Mouse (Mus musculus): ENCODE results near the gene Gm10663. TPM values are rescaled to one million over a fixed set of nuclear protein-coding genes. Genes with fewer than 3 reads are reported as not detected.

Gm10663 gene
- total RNA-seq, 4 experiments from 2014 or later: not detected

DNA sequence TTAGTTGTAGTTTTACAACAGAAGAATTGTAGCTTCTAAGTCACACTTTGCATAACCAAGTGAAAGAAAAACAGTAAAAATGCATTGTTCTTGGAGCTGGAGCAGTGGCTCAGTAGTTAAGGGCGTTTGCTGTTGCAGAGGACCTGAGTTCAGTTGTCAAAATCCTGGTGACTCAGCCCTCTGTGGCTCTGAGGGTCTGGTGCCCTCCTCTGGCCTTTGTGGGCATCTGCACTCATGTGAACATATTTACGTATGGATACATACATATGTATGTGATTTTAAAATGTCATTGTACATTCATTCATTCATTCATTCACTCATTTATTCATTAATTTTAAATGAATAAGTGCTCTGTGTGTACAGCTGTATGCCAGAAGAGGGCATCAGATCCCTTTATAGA is 10.8 kb downstream of the Gm10663 start:
- no peak for DNase-seq (ENCODE audit: low spot score in 2 of 2)

DNA sequence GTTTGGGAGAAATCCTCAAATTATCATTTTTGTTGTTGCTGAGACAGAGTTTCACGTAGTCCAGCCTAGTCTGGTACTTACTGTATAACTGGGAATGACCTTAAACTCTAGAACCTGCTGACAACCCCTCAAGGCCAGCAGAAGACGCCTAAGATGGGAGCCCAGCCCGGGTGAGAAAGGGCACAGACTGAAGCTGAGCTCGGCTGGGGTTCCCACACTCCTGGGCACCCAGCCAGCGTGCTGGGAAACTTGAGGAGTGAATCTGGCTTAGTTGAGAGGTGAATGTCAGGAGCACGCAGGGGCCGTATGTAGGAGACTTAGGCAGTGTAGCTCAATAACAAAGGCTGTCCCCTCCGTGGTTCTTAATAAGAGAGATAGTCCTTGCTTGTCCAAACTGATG is 12.9 kb downstream of the Gm10663 start:
- DNase-seq (ENCODE audit: low spot score in 2 of 2): peak in 1 of 2 experiments; percentile 37

DNA sequence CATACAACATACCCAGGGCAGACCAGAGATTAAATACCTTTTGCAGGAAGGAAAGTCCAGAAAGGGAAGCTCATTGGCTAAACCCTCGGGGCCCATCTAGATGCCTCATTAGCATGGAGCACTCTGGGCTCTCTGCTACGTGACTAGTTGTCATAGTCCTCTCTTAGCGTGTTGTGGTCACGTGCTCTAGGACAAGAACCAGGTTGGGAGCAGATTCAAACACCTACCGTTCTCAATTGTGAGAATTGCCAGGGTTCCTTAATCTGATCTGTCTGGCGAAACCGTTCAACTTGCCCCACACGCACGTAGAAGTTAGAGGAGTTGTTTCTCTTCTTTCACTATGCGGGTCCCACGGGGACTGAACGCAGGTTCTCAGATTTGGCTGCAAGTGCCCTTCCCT is 13.3 kb downstream of the Gm10663 start:
- no peak for DNase-seq (ENCODE audit: low spot score in 2 of 2)

DNA sequence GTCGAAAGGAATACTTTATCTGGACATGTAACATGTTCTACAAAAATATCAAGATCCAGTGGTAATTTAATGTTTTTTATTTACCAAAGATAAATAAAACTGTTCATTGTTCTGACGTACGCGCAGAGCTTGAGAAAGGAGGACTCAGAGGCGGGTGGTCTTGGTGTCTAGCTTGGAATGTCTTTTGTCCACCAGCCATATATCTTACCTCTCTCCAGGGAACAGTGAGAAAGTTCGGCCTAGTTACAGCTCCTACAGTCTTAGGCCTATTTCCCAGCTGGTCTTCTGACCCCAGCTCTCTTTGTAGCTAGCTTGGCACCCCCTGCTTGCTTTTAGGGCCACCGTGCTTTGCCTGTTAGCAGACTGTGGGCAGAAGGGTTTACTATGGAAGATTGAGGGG is 14.9 kb downstream of the Gm10663 start:
- DNase-seq (ENCODE audit: low spot score in 2 of 2): no peak

DNA sequence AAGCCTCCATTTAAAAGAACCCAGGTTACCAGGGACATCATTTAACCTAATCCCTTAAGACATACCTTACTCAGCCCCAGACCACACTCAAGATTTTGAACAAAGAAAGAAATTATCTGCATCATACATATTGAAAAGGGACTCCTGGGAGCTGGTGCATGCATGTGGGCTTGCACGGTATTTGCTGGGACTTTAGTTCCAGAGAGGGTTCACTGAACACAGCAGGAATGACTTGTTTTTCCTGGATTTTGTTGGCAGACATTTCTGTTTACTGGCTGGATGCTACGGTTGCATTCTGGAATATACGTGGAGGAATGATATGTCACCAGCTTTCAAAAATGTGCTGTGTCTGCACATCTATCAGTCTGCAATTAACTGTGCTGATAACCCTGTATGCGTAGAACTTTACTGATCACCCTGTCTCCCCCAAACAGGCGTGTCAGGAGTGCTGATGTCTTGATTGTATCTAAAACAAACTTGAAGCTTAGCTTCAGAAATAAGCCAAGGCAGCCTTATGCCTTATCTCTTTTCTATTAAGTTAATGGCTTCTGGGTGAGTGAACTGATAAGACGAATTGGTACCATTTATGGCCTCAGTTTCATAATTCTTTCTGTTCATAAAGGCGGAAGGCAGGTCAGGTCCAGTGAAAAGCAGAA is 23.1 kb downstream of the Gm10663 start:
- no peak for DNase-seq (ENCODE audit: low spot score in 2 of 2)

DNA sequence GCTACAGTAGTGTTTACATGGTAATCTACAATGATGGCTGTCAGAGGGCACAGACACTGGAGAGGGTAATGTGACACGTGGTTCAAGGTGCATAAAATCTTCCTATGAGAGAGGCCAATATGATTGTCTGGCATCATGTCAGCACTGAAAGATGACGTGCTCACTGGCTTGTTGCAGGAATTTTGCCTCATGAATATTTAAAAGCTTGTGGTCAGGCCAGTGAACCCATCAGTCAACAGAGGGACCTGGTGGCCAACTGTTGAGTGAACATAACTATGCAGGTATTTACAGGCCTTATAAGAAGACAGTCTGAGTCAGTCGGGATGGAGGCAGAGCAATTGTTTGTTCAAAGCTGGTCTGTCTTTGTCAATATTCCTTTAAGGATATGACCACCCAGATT is 24.9 kb downstream of the Gm10663 start:
- no peak for DNase-seq (ENCODE audit: low spot score in 2 of 2)

DNA sequence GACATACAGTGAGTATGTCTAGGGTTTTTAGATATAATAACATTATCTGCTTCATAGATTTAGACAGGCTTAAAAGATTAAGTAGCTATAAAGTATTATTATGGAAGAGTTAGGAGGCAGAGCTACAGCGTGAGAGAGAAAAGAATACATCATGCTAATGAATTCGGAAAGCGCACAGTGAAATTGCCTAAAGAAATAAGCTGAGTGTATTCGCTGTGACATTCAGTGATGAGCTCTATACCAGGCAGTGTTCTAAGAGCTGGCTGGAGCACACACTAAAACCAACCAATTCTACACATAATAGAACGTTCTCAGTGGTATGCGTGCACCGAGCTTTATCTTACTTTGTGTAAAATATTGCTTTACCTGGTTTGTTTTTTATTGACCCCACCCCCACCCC is 28.8 kb downstream of the Gm10663 start:
- DNase-seq (ENCODE audit: low spot score in 2 of 2): no peak

DNA sequence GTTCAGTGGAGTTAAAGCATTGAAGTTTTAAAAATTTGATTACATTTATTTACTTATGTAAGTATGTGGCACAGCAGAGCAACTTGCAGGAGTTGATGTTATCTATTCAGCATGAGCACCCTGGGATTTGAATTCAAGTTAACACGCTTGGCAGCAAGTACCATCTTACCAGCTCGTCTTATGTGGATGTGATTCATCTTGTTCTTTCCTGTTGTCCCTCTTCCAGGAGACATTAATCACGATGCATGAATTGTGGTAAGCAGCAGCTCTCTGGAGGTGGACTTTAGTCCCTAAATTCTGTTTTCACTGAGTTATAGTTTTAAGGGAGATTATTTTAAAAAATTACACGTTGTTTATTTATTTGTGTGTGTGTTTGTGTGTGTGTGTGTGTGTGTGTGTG is 29.2 kb downstream of the Gm10663 start:
- DNase-seq (ENCODE audit: low spot score in 2 of 2): no peak

DNA sequence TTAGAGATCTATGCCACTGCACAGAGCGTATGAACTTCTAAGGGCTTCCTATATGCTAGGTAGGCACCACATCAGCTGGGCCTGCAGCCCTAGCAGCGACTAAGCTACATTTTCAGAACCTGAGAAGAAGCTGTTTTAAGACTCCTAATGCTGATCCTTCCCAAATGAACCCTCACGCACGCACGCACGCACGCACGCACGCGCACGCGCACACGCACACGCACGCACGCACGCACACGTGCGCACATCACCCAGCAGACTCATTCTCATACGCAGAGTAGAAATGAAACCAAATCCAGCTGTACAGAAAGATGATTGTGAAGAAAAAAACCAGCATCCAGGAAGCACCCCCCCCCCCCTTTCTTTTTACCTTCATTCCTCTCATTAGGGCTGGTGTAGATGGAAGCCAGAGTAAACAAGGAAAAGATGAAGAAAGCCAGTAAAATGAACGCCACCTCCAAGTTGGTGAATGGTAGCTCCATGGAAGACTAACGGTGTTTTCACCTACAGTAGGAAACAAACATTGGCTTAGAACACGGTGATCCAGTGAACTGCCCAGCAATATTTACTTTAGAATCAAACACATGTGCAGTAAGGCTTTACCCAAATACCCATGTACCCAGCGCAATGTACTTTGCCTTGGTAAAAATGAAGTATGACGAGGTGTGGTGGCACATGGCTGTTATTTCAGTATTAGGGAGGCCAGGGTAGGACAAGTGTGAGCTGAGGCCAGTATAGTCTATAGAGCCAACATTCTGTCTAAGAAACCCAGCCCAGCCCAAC is 33.3 kb downstream of the Gm10663 start:
- DNase-seq (ENCODE audit: low spot score in 2 of 2): no peak

DNA sequence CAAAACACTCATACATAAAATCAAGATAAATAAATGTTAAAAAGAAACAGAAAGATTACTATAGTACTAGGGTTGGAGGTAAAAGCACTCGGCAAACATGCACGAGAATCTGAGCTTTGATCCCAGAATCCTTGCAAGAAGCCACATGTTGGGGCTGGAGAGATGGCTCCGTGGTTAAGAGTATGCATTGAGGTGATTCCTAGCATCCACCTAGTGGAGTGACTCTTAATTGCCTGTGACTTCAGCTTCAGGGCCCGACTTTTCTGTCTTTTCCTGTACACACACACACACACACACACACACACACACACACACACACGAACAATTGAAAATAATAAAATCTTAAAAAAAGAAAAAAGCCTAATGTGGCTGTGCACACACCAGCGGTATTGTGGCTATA is 34.1 kb downstream of the Gm10663 start:
- no peak for DNase-seq (ENCODE audit: low spot score in 2 of 2)

DNA sequence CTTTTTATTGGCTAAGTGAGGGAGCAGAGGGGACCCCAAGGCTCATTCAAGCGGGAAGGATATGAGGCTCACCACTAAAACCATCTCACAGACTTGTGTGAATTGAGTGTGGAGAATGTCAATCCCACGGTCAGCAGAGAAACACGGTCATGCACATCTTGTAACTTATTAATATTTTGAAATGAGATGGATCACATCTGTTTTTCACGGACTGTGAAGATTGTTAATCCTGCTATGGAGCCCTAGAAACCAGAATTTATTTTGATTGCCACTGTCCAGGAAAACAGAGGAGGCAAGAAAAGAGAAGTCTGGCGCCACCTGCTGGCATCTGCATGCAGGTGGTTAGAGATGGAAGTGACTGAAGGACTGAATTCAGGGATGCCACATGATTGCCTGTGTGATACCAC is 35.5 kb downstream of the Gm10663 start:
- DNase-seq (ENCODE audit: low spot score in 2 of 2): peak; percentile 8 to 15

DNA sequence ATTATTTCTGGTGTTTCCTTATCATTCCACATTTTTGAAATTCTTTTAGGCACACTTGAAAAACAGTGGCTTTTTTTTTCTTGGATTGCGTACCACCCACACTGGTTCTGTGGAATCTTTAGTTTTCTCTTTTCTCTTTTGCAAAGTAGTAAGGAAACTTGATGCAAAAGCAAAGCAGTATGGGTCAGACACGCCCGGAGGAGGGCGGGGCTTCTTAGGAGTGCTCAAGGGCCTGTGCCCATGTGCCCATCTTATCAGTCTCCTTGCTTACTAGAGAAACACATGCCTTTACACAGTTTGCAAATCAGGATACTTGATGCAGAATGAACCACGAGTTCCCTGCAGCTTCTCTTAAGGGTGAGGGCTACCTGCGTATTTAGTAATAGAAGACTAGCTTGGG is 37.3 kb downstream of the Gm10663 start:
- no peak for DNase-seq (ENCODE audit: low spot score in 2 of 2)

DNA sequence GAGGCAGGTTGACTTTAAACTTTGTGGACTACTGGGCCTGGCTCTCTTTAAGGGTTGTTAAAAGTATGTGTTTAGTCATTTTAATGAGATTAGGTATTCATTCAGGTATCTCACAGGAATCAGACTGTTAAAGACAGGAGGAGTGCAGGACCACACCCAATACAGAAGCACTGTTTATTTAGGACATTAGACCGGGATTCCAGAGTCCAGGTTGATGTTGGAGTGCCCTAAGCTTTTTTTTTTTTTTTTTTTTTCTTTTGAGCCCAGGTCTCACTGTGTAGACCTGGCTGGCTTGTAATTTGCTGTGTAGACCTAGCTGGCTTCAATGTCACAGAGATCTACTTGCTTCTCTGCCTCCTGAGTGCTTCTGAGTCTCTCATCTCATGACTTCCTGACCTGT is 51.2 kb downstream of the Gm10663 start:
- DNase-seq (ENCODE audit: low spot score in 2 of 2): no peak

DNA sequence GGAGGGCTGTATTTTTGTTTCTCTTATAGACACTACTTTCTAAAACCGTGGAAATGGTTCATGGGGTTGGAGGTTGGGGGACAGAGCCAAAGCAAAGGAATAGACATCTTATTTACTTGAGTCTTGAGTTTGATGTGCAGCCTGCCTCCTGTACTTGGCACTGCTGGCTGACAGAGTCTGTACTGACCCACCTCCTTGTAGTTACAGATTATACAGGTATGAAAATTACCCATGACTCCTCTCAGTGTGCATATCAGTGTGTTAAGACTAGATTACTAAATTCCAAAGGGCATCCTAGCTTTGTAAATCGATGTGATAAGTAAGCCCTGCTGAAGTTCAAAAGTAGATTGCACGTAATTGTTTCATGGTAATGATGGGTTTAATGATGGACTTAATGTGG is 51.6 kb downstream of the Gm10663 start:
- no peak for DNase-seq (ENCODE audit: low spot score in 2 of 2)

Small RNAs within 50 kb of the gene (microRNA-seq; reads per million reads assigned to microRNA genes)
- gene Gm24333: not detected

Other genes with a start within 250 kb of the Gm10663 start
- gene Klhl2, start 225.0 kb upstream of the Gm10663 start, total RNA-seq (2022): 1 to 10 TPM; 3.0 to 6.9 (median 5.6) TPM
- 10 to 100 TPM; 20.8 to 25.3 (median 22.4) TPM for gene Tmem192, start 127.8 kb upstream of the Gm10663 start, total RNA-seq (2022)
- gene Trim75, start 87.2 kb upstream of the Gm10663 start, total RNA-seq (2022): not detected
- gene Trim61, start 56.5 kb upstream of the Gm10663 start, total RNA-seq (2022): not detected
- gene Trim60, start 56.4 kb upstream of the Gm10663 start, total RNA-seq (2022): not detected
- not detected for gene Apela, start 37.7 kb upstream of the Gm10663 start, total RNA-seq (2022)
- not detected for gene BC030870, start 54.5 kb downstream of the Gm10663 start, total RNA-seq (2022)